Mouse (Mus musculus) B cell, adult 2 months (primary cell): Measurements from ENCODE around the gene Glyctk.
A peak's percentile ranks its signal among the peaks of the same experiment; 100 is the strongest.
"Not testable (repeated sequence)": the region's sequence is repeated elsewhere in the genome, so short reads cannot be mapped to it uniquely, and the experiment has no call there.

Experiments used
- DNase-seq, 2 experiments: peaks; one replicate each; pipeline ENCODE4 v3.0.0; 2022

Glyctk gene

GRCm38 (mm10) chr9:106175552-106176200 lies 17.7 kb upstream of the Glyctk start:
- no peak for DNase-seq

DNA sequence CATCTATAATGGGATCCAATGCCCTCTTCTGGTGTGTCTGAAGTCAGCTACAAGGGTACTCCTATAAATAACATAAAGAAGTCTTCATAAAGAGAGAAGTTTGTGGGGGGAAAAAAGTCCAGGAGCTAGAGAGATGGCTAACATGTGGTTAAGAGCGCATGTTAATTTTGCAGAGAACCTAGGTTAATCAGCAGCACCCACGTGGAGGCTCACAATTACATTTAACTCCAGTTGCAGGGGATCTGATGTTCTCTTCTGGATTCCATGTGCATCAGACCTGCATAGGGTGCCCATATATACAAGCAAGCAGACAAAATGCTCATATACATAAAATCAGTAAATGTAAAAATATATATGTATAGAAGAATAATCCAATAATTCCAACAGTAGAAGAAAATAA lies 15.4 kb upstream of the Glyctk start:
- DNase-seq, result no peak

GRCm38 (mm10) chr9:106172527-106172926 lies 14.6 kb upstream of the Glyctk start:
- DNase-seq, result no peak

GRCm38 (mm10) chr9:106171346-106172158 lies 13.6 kb upstream of the Glyctk start:
- DNase-seq, result no peak

- peak; percentile 90 to 91 for DNase-seq
These were observed 12.8 kb upstream of the Glyctk start, which contains the start of gene Wdr82 for GRCm38 (mm10) chr9:106170556-106171345. TSS of gene Wdr82 (plus strand) at chr9:106170928.

GRCm38 (mm10) chr9:106169917-106170316 lies 12.0 kb upstream of the Glyctk start:
- no peak for DNase-seq

- not testable (repeated sequence) for DNase-seq
These were observed 11.1 kb upstream of the Glyctk start for GRCm38 (mm10) chr9:106169006-106169405.

DNA sequence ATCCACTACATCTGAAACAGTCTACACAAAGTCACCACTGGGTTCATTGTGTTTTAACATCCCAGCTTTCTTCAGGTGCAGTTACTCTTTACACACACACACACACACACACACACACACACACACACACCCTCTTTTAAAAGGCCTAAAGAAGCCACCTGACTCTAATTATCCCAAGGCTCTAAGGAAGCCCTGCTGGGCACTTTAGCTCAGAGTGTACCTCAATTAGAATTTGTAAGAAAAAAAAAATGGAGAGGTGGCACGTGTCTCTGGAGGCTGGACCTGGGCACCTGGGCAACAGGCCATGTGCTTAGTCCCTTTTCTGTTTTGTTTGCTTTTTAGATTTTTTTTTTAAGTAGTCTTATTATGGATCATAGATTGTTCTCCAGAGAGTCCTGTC lies 9.8 kb upstream of the Glyctk start:
- no peak for DNase-seq

DNA sequence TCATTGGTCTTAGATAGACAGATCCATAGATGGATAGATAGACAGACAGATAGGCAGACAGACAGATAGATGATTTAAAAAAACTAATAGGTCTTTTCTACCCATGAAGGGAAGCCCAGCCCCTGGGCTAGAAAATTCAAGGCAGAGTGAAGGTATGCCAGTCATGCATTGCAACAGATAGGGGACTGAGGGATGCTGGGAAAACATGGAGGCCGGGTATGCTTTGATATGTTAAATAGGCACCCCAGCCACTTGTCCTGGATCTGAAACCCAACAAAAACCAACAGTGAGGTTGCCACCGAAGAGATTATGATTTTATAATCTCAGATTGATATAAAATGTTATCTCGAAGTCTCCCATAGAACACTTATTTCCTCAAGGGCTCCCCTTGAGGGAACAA lies 9.3 kb upstream of the Glyctk start:
- DNase-seq, result no peak

- no peak for DNase-seq
These were observed 8.8 kb upstream of the Glyctk start for GRCm38 (mm10) chr9:106166709-106167108.

DNA sequence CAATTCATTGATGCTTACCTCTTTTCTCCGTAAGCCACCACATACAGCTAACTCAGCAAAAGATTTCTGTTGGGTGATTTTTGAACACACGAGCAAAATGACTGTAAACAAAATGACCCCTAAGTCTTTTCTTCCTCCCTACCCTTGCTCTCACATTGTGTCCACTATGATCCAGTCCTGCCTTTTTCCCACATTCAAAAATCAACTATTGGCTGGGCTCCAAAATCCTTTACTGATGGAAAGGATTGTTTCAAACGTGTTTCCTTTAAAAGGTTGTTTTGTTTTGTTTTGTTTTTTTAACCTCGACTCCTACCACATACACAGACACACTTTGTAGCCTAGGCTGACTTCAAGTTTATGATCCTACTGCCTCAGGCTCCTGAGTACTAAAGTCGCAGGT lies 2.5 kb upstream of the Glyctk start:
- no peak for DNase-seq

DNA sequence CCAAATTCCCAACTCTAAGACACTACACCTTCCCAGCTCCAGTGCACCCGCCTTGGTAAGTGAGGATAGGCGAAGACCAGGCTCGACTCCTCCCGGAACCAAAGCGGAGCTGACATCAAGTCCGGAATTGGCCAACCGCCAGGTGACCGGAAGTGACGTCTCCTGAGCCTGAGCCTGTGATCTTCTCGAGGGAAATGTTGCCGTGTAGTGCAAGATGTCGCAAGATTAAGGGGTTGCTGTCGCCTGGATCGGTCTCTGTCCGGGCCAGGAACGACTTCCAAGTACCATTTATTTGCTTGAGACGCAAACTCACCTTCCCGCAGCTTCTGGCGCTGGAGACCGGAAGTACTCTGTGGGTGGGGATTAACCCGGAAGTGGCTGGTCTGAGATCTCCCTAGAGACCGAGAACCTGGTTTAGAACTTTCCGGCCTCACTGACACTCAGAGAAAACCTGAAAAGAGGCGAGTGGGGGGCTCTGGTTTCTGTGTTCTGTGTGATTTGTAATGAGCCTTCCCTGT lies 1.9 kb upstream of the Glyctk start:
- DNase-seq, result peak; percentile 85 to 87

DNA sequence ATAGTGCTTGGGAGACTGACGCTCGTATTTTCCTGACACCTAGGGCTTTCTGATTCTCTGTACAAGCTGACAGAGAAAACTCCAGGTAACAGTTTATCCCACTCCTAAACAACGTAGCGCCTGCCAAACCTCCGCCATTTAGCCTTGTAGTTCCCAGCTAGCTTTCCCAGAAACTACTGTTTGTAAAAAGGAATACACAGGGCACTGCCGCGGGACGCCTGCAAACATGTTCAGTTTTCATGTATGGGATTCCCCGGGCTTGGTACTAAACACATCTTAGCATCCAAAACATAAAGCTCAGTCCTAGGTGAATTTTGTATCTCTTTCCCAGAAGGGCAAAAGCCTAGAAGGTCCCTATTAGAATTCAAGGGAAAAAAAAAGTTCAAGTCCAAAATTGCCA lies 1.3 kb upstream of the Glyctk start:
- no peak for DNase-seq

DNA sequence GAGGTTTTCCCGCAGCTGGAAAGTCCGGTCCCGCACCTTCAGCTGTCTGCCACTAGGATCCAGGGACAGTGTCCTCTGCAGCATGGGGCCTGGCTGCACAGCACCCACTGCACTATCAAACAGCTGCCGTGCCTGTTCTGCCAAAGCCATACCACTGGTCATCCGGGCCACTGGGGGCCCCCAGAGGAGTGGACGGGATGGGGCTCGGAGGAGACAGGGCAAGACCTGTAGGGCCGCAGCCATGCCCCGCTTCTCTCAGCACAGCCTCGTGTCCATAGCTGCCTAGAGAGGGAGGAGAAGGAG lies 364 bp downstream of the Glyctk start:
- no peak for DNase-seq

DNA sequence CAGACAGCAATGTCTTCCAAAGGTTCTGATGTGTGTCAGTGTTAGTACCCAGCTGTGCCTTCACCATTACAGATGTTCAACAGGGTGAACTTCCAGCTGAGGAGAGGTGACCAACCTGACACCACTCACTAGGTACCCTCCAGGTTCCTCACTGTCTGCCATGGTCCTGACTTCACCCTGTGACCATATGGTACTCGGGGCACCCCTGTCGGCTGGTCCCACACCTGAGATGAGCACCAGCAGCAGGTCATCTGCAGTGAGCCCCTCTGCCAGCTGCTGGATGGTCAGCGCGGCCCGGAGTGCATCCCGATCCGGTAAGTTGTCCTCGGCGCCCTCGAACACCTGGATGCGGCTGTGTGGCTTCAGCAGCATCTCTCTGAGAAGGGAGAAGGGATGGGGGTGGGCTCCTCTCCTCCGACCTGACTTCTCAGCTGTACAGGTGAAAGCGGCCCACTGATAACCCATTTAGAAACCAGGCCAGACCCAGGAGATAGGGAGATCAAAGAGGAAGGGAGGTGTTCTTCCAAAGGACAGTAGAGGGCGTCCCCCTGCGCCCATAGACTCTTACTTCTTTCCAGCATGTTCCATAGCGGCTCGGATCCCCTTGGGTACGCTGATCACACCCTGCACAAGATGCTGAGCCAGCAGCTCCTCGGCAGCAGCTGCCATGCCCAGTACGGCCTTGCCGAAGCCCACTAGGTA lies 866 bp downstream of the Glyctk start:
- no peak for DNase-seq

GRCm38 (mm10) chr9:106156419-106156818 lies 1.5 kb downstream of the Glyctk start:
- DNase-seq, result peak; percentile 76 to 77

- DNase-seq, result no peak
These were observed 3.8 kb downstream of the Glyctk start for GRCm38 (mm10) chr9:106154106-106154505.

DNA sequence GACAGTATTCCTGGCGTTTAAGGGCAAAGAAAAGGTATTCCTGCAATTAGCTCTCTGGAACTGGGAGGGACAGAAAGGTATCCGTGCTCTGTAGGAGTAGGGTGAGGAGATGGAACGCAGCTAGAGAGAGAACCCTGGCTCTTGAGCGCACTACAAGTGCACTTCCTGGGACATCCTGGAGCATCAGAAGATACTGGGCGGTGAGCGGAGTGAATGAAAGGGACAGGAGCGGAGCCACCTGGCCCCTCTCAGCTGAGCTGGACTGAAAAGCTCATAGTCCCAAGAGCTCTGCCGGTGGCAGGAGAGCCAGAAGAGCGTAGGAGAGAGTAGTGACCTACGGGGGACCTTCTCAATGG lies 8.6 kb downstream of the Glyctk start:
- DNase-seq, result no peak

- peak in 1 of 2 experiments; percentile 17 for DNase-seq
These were observed 9.2 kb downstream of the Glyctk start for GRCm38 (mm10) chr9:106148541-106149398.

GRCm38 (mm10) chr9:106147851-106148431 lies 10.0 kb downstream of the Glyctk start:
- no peak for DNase-seq

DNA sequence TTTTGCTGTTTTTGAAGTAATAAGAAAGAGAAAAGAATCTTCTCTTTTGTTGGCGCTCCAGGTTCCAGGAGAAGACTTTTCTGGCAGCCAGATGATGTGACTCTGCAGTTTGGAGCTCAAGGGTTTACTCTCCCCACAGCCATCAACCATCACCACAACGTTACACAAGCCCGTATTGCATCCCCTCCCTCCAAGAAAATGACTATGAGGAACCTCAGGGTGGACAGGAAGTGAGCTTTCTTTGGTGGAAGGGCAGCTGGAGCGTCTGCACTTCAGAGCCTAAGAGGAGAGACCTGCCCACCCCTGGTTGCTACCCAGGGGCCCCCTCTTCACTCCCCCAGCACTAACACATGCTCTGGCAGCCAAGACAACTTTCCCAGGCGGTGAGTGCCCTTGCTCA lies 10.7 kb downstream of the Glyctk start:
- DNase-seq, result no peak

DNA sequence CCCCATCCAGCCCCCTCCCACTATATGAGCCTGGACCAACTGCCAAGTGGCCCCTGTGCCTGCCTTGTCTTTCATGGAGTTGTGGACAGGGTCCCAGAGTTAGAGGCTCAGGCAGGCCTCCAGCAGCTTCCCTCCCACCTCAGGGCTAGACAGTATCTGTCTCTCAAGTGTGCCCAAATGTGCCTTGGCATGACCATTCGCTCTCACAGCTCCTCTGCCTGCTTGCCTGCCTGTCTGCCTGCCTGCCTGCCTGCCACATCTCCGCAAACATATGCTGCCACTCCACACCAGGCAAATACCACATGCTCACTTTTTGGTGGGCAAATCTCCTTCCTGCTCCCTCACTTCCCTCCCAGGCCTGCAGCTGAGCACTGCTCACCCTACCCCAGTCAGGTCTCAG lies 12.4 kb downstream of the Glyctk start:
- DNase-seq, result no peak
